Mouse (Mus musculus): ENCODE measurements around the gene Azgp1.
A peak's percentile ranks its signal among the peaks of the same experiment; 100 is the strongest.
"Not testable (repeated sequence)": the region's sequence is repeated elsewhere in the genome, so short reads cannot be mapped to it uniquely, and the experiment has no call there.

Gene Azgp1

GRCm38 (mm10) chr5:137981300-137981699, at the start of gene Azgp1:
Gene Azgp1 (plus strand): TSS chr5:137981520.
- peak; percentile 63 for DNase-seq

GRCm38 (mm10) chr5:137933934-137934333, 47.4 kb upstream of the Azgp1 start:
- not testable (repeated sequence) for DNase-seq

GRCm38 (mm10) chr5:137936486-137936885, 44.8 kb upstream of the Azgp1 start:
- DNase-seq, result no peak

GRCm38 (mm10) chr5:137937238-137937637, 44.1 kb upstream of the Azgp1 start:
- DNase-seq, result no peak

GRCm38 (mm10) chr5:137940948-137941347, 40.4 kb upstream of the Azgp1 start:
- no peak for DNase-seq

- no peak for DNase-seq
These were observed 38.2 kb upstream of the Azgp1 start for GRCm38 (mm10) chr5:137943133-137943532.

GRCm38 (mm10) chr5:137947303-137947702, 34.0 kb upstream of the Azgp1 start:
- DNase-seq, result no peak

- DNase-seq, result peak; percentile 60
These were observed 30.1 kb upstream of the Azgp1 start for GRCm38 (mm10) chr5:137951218-137951617.

- DNase-seq, result no peak
These were observed 24.9 kb upstream of the Azgp1 start for GRCm38 (mm10) chr5:137956404-137956803.

GRCm38 (mm10) chr5:137962945-137963344, 18.4 kb upstream of the Azgp1 start, which contains the start of gene Gjc3:
Gene Gjc3 (minus strand): TSS chr5:137963098.
- DNase-seq, result no peak

GRCm38 (mm10) chr5:137966492-137966891, 14.8 kb upstream of the Azgp1 start:
- no peak for DNase-seq

GRCm38 (mm10) chr5:137973161-137973560, 8.2 kb upstream of the Azgp1 start:
- DNase-seq, result no peak

GRCm38 (mm10) chr5:137973738-137974137, 7.6 kb upstream of the Azgp1 start:
- no peak for DNase-seq

- DNase-seq, result no peak
These were observed 6.6 kb upstream of the Azgp1 start for GRCm38 (mm10) chr5:137974724-137975123.

- DNase-seq, result no peak
These were observed 5.9 kb upstream of the Azgp1 start for GRCm38 (mm10) chr5:137975434-137975833.

- peak; percentile 6 for DNase-seq
These were observed 4.0 kb upstream of the Azgp1 start for GRCm38 (mm10) chr5:137977291-137977690.

- DNase-seq, result no peak
These were observed 2.2 kb upstream of the Azgp1 start for GRCm38 (mm10) chr5:137979081-137979480.

GRCm38 (mm10) chr5:137986351-137986750, 5.0 kb downstream of the Azgp1 start:
- no peak for DNase-seq

- DNase-seq, result no peak
These were observed 28.1 kb downstream of the Azgp1 start for GRCm38 (mm10) chr5:138009437-138009836.

- DNase-seq, result no peak
These were observed 31.1 kb downstream of the Azgp1 start for GRCm38 (mm10) chr5:138012382-138012781.

- DNase-seq, result no peak
These were observed 35.2 kb downstream of the Azgp1 start for GRCm38 (mm10) chr5:138016530-138016929.

- no peak for DNase-seq
These were observed 35.7 kb downstream of the Azgp1 start for GRCm38 (mm10) chr5:138016997-138017396.

GRCm38 (mm10) chr5:138019577-138019976, 38.3 kb downstream of the Azgp1 start:
- DNase-seq, result not testable (repeated sequence)

- not testable (repeated sequence) for DNase-seq
These were observed 39.7 kb downstream of the Azgp1 start, which contains the start of the genes Smok3a and Smok3b for GRCm38 (mm10) chr5:138020961-138021479. Gene Smok3a (plus strand): TSS chr5:138021261. Gene Smok3b (plus strand): TSS chr5:138021429.

Data from kidney, adult 18-20 months (tissue).